Mouse (Mus musculus) WW6 (cell line): ENCODE results near the gene Nup214.

ENCODE experiments used
- DNase-seq: peaks from one replicate; pipeline ENCODE4 v3.0.0-alpha.2; 2013; ENCODE audit warnings: low read depth, low spot score

Nup214 gene

GRCm38 (mm10) chr2:32068811-32069607 is 94.8 kb downstream of the Nup214 start:
- peak; percentile 55 for DNase-seq

DNA sequence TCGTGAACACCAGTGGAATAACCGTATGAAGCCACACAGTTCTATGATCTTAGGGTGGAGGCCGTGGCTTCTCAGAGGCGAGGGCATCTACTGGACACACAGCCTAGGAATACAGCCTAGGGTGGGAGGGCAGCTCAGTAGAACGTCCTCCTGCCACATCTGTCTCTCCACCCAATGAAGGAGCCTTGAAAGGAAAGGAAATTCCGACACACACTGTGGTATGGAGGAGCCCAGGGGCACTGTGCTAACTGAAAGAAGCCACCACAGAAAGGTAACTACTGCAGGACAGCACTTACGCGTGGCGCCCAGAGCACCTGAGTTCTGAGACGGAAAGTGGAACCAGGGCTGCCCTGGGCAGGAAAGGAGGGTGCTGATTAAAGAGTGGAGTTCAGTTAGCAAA is 96.5 kb downstream of the Nup214 start:
- DNase-seq = no peak

- no peak for DNase-seq
Observed at GRCm38 (mm10) chr2:32074404-32074803, 100.2 kb downstream of the Nup214 start.

GRCm38 (mm10) chr2:32075368-32075767 is 101.1 kb downstream of the Nup214 start:
- DNase-seq = no peak

- DNase-seq = no peak
Observed at GRCm38 (mm10) chr2:32077744-32078143, 103.5 kb downstream of the Nup214 start.

DNA sequence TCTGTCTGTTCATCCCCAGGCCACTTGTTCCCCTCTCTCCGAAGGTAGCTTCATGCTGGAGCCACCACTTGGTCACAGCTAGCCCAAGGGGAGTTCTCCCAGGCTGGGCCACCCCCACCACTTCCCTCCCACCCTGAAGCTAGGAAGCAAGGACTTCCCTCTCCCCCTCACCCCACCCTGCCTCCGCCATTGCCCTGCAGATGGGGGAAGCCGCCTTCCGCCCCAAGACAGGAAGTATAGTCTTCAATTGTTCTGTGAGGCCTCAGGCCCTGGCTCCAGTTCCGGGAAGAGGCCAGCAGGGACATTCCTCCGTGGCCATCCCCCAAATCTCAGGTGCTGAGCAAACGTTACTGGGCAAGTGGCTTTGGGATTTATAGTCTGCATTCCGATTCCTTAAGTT is 104.3 kb downstream of the Nup214 start:
- no peak for DNase-seq

GRCm38 (mm10) chr2:32079191-32079725 is 105.0 kb downstream of the Nup214 start:
- DNase-seq = no peak

- DNase-seq = no peak
Observed at GRCm38 (mm10) chr2:32080681-32081080, 106.4 kb downstream of the Nup214 start.

GRCm38 (mm10) chr2:32081296-32081929 is 107.2 kb downstream of the Nup214 start:
- no peak for DNase-seq

GRCm38 (mm10) chr2:32082229-32082628 is 108.0 kb downstream of the Nup214 start:
- DNase-seq = no peak

DNA sequence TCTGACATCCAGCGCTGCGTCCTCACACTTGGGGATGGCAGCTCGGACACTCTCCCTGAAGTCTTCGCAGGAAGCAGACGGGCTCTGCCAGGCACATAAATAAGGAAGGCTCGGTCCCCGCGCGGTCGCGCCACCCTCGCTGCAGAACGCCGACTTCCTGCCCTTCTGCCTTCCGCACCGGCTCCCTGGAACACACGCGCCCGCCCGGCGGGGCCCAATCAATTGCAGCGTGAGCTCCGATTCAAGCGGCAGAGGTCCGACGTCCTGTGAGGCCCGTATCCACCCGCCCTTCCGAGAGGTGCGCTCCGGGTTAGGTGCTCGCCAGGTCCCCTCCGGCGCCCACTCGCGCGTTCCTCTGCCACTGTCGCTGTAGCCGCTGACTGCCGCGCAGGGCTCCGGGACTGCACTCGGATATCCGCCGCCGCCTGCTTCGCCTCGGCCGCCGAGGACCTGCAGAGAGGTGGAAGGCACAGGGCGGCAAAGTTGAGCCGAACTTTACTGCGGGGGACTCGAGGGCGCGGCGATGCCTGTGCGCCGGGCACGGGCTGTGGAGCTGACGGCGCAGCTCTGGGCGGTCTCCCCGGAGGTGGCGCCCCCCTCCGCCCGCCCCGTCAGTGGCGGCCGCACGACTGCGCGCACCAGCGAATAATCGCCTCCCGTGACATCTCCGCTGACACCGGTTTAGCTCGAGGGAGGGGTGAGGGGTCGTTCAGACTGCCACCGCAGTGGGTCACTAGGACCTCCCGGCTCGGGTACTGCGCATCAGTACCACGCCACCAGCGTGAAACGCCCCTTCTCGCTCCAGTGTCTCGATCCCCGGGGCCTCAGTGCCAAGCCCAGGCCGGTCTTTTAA is 109.1 kb downstream of the Nup214 start:
- DNase-seq = no peak

DNA sequence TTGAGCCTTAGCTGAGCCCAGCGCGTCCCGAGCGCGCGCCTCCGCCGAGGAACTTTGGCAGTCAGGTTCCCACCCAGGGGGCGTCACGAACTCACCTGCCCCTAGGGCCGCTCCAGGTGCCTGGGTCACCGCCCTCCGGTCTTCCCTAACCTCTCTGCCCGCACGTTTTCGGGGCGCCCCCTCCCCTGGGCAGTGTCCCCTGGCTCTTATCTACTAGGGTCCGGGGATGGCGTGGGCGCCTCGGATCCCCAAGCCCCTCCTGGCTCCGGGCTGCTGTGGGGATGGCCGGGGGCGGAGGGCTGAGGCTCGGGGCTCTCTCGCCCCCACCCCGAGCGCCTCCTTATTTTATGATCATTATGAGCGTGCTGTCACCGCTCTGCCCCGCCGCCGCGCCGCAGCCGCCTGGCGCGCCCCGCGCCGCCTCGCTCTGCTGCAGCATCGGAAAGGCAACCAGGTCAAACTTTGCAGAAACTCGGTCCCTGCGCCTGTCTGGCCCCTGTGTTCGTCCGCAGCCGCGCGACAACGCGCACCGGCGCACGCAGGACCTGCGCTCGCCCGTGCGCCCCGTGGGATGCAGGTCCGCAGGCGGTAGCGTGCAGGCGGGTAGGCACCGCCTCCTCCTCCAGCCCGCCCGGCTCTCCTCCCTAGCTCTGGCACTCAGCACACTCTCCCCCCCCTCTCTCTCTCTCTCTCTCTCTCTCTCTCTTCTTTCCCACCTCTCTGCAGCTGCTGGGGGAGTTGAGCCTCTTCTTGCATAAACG is 110.1 kb downstream of the Nup214 start, which contains the start of gene Fam78a:
Gene Fam78a (minus strand): TSS at position 747 of the 761 bp plus-strand sequence.
- no peak for DNase-seq

DNA sequence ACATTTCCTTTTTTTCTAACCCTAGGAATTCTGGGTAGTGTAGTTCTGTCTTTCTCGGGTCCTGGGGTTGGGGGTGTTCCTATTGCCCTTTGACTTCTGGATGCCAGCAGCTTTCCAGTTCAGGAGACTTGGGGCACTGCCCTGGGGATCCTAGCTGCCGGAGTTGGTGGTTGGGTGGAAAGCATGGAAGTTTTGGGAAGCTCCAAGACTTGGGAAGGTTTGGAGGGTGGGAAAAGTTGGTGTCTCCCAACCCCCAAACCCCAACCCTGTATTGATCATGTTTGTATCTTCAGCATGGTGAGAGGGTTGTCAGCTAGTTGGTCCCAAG is 110.6 kb downstream of the Nup214 start:
- DNase-seq = no peak

GRCm38 (mm10) chr2:32085231-32085630 is 111.0 kb downstream of the Nup214 start:
- no peak for DNase-seq

- DNase-seq = no peak
Observed at GRCm38 (mm10) chr2:32087606-32088005, 113.4 kb downstream of the Nup214 start.

DNA sequence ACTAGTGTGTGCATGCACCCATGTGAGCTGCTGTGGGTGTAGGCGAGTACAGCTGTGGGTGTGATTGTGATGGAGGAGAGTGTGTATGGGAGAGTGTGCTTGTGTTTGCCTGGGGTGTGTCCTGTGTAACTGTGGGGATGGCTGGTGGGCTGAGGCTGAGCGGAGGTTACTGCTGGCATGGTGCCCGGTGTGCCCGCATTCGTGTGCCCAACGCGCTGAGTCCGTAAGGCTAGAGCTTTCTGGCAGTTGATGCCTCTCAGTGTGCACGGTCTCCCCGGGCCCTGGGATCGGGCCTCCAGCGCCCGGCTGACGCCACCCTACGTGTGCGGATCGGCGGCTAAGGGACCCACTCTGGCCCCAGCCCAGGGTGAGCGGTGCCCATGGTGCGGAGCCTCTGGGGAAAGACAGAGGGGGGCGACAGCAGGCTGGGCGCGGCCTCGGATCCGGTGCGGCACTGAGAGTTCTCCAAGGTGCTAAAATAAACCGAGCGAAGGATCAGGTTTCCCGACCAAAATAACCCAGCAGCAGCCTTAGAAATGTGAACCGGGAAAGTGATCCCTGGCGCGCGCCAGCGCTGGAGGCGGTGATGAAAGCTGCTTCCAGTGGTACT is 114.2 kb downstream of the Nup214 start:
- no peak for DNase-seq

DNA sequence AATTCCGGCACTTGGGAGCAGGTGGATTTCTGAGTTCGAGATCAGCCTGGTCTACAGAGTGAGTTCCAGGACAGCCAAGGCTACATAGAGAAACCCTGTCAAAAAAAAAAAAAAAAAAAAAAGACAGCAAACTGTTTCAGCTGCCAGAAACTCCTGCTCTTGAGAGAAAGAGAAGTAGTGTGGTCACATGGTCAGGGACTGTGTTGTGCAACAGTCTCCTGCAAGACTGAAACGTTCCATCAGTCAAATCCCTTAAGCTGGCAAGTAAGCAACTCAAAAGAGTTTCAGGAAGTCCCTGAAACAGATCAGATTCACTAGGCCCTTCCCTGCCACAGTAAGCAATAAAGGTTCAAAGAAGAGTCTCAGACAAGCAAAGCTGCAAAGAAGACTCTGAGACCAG is 115.4 kb downstream of the Nup214 start:
- DNase-seq = no peak

- no peak for DNase-seq
Observed at GRCm38 (mm10) chr2:32090145-32090544, 115.9 kb downstream of the Nup214 start.

GRCm38 (mm10) chr2:32091956-32092355 is 117.7 kb downstream of the Nup214 start:
- DNase-seq = no peak

DNA sequence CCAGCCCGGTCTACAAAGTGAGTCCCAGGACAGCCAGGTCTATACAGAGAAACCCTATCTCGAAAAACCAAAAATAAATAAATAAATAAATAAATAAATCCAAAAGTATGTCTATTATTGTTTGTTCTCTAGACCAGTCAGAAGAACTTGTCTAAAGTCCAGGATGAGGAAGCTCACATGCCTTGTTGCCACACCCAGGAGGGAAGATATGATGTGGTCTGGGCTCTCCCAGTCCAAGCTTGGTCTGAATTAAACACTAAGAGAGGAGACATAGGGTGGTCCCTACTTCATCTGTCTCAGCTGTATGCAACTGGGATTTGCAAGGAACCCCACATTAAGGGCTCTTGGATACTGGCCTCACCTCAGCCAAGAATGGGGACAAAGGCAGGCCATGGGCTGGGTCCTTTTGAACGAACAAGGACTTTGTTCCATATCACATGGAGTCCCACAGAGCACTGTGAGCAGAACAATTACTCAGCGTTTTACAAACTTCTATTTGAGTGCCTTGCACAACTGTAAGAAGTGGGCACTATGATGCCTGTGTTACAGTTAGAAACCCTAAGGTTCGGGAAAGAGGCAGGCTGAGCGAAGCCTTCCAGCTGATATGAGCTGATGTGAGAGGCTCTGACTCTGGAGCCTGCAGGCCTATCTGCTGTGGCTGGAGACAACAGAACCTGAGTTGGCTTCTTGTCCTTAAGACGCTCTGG is 119.9 kb downstream of the Nup214 start:
- DNase-seq = no peak
